Mouse (Mus musculus) T-cell, adult 2 months (primary cell): ENCODE data around the gene Crybg3.

Experiments
- DNase-seq: peaks from one replicate; pipeline ENCODE4 v3.0.0; 2022; ENCODE audit warnings: low spot score

Gene Crybg3

DNA sequence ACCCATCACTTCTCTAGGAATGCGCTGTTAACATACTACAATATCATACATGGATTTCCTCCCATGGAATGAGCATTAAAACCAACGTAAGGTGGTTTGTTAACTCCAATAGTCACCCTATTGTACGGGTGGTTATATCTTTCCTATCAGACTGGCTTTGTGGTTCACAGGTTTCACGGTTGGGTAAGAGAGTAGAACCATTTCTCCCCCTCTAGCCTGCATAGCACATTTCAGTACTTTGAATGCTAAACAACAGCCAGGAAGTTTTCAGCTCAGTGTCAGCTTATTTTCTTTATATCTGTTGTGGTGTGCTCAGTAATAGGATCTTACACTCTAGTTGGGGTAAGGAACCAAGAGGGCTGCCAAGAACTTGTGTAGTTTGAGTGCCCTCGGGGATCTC lies 149.0 kb downstream of the Crybg3 start:
- DNase-seq: no peak

DNA sequence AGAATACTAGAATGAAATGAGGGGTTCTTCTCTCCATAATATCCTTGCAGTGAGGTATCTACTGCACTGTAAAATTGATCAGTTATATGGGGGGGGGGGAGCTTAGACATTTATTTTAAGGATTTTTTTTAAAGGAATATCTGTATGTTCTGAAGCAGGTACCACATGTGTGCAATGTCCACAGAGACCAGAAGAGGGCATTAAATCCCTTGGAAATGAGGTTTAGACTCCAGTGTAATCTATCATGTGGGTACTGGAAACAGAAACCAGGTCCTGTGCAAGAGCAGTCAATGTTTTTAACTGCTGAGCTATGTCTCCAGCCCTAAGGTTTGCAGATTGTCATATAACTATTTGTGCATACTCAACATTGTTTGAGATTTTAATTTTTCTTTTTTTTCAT lies 151.7 kb downstream of the Crybg3 start:
- DNase-seq: no peak

DNA sequence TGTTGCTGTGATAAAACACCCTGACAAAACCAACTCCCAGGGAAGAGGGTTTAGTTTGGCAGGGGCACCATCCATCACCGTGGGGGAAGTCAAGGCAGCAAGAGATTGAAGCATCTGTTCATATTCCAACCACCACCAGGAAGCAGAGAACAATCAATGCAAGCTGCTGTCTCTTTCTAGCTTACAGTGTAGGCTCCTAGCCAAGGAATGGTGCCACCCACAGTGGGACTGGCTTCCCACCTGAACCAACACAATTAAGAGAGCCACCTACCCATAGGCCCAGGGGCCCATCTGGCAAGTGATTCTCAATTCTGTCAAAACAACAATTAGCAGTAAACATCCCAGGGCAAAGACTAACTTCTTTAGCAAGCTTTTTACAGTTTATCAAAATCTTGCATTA lies 152.6 kb downstream of the Crybg3 start:
- no peak for DNase-seq

DNA sequence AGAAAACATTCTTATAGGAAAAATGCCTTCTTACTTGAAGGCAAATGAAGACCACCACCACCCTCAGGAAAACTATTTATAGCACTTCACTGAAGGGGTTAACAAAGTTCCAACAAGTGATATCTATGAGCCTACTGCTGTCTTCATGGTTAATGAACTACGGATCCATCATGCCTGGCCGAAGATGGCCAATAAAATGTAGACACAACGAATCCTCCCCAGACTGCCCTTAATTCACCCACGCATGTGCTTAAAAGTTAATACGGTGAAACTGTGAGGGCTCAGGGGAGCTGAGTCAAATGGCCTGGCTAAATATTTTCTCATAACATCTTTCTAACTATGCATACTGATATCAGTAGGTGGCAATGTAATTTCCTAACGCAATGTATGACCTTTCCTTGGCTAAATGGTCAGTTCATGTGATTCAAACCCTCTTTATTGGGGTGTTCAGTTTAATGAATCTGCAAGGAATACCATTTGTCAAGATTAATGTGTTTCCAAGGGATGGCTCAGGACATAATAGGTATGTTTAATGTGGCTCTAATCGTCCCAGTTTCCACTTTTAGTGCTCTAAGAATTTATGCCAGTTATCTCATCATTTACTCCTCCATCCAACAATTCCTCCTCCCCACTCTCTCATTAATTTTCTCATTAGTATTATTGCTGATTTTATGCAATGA lies 155.8 kb downstream of the Crybg3 start:
- no peak for DNase-seq
